Mouse (Mus musculus): Measurements from ENCODE around the gene Ppt2.

DNA sequence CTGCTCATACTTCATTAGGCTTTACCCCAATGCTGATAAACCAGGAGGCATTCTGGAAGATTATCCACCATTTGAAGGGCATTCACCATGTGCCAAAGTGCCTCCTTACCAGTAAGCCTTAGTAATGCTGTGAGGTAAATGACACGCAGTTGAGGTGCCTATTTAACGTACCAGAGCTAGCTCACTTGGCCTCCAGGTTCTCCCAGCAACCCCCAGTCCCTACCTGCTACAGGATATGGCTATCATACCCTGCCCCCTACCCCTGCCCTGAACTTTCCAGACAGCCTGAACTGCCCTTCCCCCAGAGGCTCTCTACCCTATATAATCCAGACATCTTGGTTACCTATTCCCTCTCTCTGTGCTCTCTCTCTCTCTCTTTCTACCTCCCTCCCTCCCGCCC lies 39.5 kb downstream of the Ppt2 start:
- TF ChIP-seq TAL1 (conservative IDR thresholded peaks at IDR 0.05; ENCODE audit: low read depth, low read length) (no peak), CTCF (IDR thresholded peaks at IDR 0.05; ENCODE audit: low read depth, low read length) (no peak), GATA1 (IDR thresholded peaks at IDR 0.05; ENCODE audit: borderline replicate concordance, low read length) (no peak)
